Mouse (Mus musculus) gastrocnemius, adult 2 months (tissue): ENCODE measurements around the gene Uspl1. TPM values are rescaled to one million over a fixed set of nuclear protein-coding genes. Genes with fewer than 3 reads are reported as not detected.
A peak's percentile ranks its signal among the peaks of the same experiment; 100 is the strongest.

Experiments used
- DNase-seq: peaks from one replicate; pipeline ENCODE4 v3.0.0; 2022
- H3K27ac ChIP-seq: fragments of 200-600 bp; 2 replicates; pipeline ENCODE4 v1.8.1; 2022; ENCODE audit warnings: mild to moderate bottlenecking
- H3K4me3 ChIP-seq: fragments of 200-600 bp; 2 replicates; pipeline ENCODE4 v1.8.1; 2022; ENCODE audit warnings: mild to moderate bottlenecking, moderate library complexity
- CTCF ChIP-seq: fragments of 200-600 bp; IDR thresholded peaks from 2 replicates; pipeline ENCODE4 v1.8.1; 2022; ENCODE audit warnings: antibody characterized with exemption, mild to moderate bottlenecking, moderate library complexity
- intact Hi-C: fragments of 180-260 bp; cut with DNase I; formaldehyde crosslinking; loops from one replicate; pipeline ENCODE4 v1.15.1; 2025
- total RNA-seq, 2 experiments: library from RNA; stranded (reverse); gene quantifications; 2 replicates each; pipeline ENCODE4 v1.2.3; 2021

The Uspl1 gene
- total RNA-seq, 2 experiments from 2014 or later, result 29.8 to 32.6 TPM

DNA sequence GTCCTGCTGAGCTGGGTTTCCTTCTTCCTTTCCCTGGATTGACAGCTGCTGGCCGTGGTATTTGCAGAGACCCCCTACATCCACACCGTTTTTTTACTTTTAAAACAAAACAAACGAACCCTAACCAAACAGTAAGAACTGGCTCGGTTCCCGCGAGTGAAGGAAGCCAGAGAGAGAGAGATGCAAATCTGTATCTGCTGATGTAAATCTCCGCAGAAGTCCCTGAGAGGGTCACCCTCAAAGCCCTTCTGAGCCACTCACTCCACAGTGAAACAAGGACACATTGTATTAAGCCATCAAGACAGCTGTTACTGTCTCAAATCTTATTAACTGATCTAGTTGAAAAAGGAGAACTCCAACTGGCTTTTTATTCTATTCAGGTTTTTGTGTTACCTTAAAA is 40.5 kb downstream of the Uspl1 start:
- no peak for TF ChIP-seq CTCF
- Histone ChIP-seq H3K4me3 (no peak overlapping the region), H3K27ac (no peak overlapping the region)
- intact Hi-C loops, result no loop called here
- DNase-seq, result no peak

- peak overlapping the region; percentile 82 for H3K4me3 ChIP-seq
- peak overlapping the region; percentile 95 for H3K27ac ChIP-seq
- no peak for TF ChIP-seq CTCF
- intact Hi-C loops, result loop anchor here (1.0 kb wide), 1 partner anchor 45 kb away; the partner anchor contains the start of genes Hmgb1 and Uspl1
- peak; percentile 100 for DNase-seq
These were observed 44.8 kb downstream of the Uspl1 start for GRCm38 (mm10) chr5:149228700-149229618.

DNA sequence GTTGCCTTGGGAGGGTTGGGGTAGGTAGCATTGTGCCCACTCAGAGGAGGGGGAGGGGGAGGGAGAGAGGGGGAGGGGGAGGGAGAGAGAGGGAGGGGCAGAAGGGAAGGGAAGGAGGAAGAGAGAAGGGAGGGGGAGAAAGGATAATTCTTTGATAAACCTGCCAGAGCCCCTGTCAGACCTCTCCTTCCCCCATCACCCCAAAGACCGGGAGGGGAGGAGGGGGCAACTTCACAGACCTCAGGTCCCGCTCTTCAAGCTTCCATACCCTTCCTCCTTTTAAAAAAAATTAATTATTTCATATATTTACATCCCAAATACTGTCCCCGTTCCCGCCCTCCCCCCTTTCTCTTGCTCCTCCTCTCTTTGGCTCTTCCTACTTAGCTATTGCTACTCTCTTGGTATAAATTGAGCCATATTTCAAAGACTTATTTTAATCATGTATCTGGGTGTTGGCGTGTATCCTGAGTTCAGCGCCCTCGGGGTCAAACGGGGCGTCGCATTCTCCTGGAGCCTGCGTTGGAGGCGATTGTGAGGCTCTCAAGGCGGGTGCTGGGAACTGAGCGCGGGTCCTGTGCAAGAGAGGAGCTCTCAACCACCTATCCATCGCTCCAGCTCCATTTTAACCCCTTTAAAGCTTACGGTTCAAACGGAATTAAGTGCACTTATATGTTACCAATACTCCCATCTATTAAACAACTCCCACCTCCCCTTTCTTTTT is 45.6 kb downstream of the Uspl1 start:
- intact Hi-C loops, result loop anchor here (1.0 to 5.0 kb wide), 2 partner anchors 45 to 177 kb away; partner anchors contain the start of genes Hmgb1 and Uspl1
- no peak for DNase-seq
- no peak for TF ChIP-seq CTCF

GRCm38 (mm10) chr5:149235002-149235401 is 50.9 kb downstream of the Uspl1 start:
- no peak for TF ChIP-seq CTCF
- no peak overlapping the region for H3K4me3 ChIP-seq
- intact Hi-C loops, result no loop called here
- DNase-seq, result no peak
- no peak overlapping the region; the same call in 1 of the 2 replicates for H3K27ac ChIP-seq

More for the DNA sequence above, 45.6 kb downstream of the Uspl1 start:
- peak overlapping the region; percentile 82 for H3K4me3 ChIP-seq
- peak overlapping the region; percentile 95 for H3K27ac ChIP-seq

DNA sequence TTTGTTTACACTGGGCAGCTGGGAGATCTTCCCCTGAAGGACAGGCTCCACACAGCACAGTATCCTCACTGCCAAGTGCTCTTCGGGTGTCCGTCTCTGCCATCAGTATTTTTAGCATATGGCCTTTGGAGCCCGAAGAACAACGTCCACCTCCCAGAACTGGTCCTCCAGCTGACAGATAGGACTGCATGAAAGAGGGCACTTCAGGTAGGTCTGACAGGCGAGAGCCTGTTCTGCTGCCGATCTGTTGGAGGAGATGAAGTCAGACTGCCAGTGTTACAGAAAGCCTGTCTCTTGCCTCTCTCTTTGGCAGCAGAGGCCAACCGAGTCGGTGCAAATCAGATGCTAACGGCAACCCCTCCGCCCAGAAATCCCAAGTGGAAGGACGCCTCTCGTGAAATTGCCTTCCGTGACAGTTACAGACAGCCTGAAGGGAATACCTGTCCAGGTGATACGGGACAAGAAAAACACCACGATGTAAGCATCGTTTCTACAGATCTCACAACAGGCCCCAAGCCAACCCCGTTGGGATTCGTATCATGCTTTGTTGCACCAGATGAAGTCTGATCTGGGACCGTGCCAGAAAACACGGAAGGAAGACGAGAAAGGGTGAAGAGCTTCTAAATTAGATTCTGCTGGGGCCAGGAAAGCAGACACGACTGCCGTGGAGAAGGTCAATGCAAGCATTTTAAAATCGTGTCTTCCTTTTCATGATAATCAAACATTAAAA is 53.2 kb downstream of the Uspl1 start:
- TF ChIP-seq CTCF, result no peak
- DNase-seq, result peak; percentile 59
- Histone ChIP-seq H3K4me3 (peak overlapping the region; percentile 69), H3K27ac (peak overlapping the region; percentile 84)
- intact Hi-C loops, result no loop called here

- intact Hi-C loops, result no loop called here
- Histone ChIP-seq H3K4me3 (peak overlapping the region; percentile 60), H3K27ac (peak overlapping the region; percentile 88)
- DNase-seq, result no peak
- no peak for TF ChIP-seq CTCF
These were observed 58.3 kb downstream of the Uspl1 start for GRCm38 (mm10) chr5:149242467-149242866.

GRCm38 (mm10) chr5:149243053-149243452 is 58.9 kb downstream of the Uspl1 start:
- Histone ChIP-seq H3K4me3 (peak overlapping the region; percentile 60), H3K27ac (peak overlapping the region; percentile 88)
- peak; percentile 63 for DNase-seq
- TF ChIP-seq CTCF, result peak; percentile 59
- intact Hi-C loops, result no loop called here

- no peak for TF ChIP-seq CTCF
- intact Hi-C loops, result no loop called here
- no peak for DNase-seq
- peak overlapping the region; percentile 55 for H3K4me3 ChIP-seq
- H3K27ac ChIP-seq, result peak overlapping the region; percentile 58
These were observed 61.3 kb downstream of the Uspl1 start for GRCm38 (mm10) chr5:149245391-149245964.

DNA sequence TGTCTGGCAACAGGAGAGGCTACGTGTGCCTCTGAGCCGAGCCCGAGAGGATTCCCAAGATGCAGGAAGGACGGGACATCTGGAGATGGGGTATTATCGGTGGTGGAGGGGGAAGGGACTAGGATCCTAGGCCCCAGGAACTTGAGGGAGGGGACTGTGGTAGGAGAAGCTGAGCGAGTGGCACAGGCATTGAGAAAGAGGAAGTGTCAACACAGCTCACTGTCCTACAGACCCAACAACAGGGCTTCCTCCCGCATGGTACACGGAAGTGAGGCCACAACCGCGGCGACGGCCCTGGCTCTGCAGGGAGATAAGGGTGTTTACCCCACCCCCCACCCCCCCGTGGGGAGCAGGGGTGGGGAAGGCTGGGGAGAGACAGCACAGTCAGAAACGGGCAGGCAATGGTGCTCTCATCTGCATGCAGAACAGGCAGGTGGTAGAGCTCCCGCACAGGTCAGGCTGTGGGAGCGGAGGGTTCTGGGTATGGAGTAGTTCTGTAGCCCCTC is 61.9 kb downstream of the Uspl1 start:
- peak; percentile 49 for DNase-seq
- TF ChIP-seq CTCF, result no peak
- intact Hi-C loops, result no loop called here
- H3K27ac ChIP-seq, result peak overlapping the region; percentile 58
- peak overlapping the region; percentile 55 for H3K4me3 ChIP-seq

GRCm38 (mm10) chr5:149247047-149247904 is 63.1 kb downstream of the Uspl1 start:
- Histone ChIP-seq H3K4me3 (peak overlapping the region; percentile 63), H3K27ac (peak overlapping the region; percentile 71)
- intact Hi-C loops, result no loop called here
- no peak for TF ChIP-seq CTCF
- DNase-seq, result no peak

DNA sequence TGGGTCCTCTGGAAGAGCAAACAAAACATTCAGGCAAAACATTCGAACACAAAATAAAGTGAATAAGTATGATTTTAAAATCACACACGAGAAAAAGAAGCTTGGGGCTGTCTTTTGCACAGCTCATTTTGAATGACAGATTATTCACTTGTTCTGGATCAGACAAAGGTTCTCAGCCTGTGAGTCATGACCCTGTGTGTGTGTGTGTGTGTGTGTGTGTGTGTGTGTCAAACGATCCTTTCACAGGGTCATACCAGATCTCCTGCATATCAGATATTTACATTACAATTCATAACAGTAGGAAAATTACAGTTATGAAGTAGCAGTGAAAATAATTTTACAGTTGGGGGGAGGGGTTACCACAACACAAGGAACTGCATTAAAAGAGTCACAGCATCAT is 68.2 kb downstream of the Uspl1 start:
- intact Hi-C loops, result no loop called here

More for the DNA sequence above, 68.2 kb downstream of the Uspl1 start:
- TF ChIP-seq CTCF, result no peak
- no peak for DNase-seq
- Histone ChIP-seq H3K27ac (no peak overlapping the region), H3K4me3 (no peak overlapping the region)
